Mouse (Mus musculus): ENCODE results near the gene Axdnd1. TPM values are rescaled to one million over a fixed set of nuclear protein-coding genes. Genes with fewer than 3 reads are reported as not detected.

Axdnd1 gene
- polyA plus RNA-seq, 1 experiment from 2014 or later = 0.18 TPM

DNA sequence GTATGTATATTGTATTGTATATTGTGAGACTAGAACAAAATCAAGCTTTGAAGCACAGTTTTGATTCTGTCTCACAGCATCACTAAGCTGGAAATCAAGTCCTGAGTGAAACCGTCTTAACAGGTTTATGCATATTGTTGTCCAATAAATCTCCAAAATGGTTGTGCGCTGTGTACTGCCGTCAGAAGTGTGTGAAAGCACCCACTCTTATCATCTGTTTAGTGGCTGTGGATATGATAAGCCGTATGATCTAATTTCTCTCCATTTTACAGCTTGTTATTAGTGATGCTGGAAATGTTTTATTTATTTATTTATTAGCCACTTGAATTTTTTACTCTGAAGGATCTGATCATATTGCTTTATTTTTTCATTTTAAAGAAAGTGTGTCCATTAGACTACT, 34.7 kb downstream of the Axdnd1 start:
- 94% methylated on average over 4 of the region's 4 CpGs for WGBS
- no peak overlapping the region for H3K9ac ChIP-seq
- H3K4me3 ChIP-seq = no peak overlapping the region
- no peak overlapping the region for H3K27ac ChIP-seq
- no peak overlapping the region for H3K4me2 ChIP-seq
- no peak for ATAC-seq (ENCODE audit: low FRiP score)
- H3K4me1 ChIP-seq (replicated peaks) = no peaks in the 10 kb centered on the region
- H3K36me3 ChIP-seq = no peaks in the 10 kb centered on the region
- no peaks in the 10 kb centered on the region for H3K27me3 ChIP-seq
- H3K9me3 ChIP-seq = no peaks in the 10 kb centered on the region

DNA sequence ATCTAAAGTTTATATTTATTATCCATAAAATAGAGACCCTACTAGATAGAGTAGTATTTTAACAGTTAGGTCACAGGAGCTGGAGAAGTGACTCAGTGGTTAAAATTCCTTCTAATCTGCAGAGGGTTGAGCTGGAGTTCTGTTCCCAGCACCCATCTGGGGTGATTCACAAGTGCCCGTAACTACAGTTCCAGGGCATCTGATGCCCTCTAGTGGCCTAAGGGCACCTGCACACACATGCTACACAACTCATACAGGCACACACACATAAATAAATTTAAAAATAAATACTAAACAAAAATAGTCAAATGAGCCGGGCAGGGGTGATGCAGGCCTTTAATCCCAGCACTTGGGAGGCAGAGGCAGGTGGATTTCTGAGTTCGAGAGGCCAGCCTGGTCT, 39.7 kb downstream of the Axdnd1 start:
- Histone ChIP-seq H3K36me3 (no peaks in the 10 kb centered on the region), H3K4me3 (no peak overlapping the region), H3K27ac (no peak overlapping the region), H3K9ac (no peak overlapping the region), H3K27me3 (no peaks in the 10 kb centered on the region), H3K9me3 (no peaks in the 10 kb centered on the region), H3K4me1 (replicated peaks) (no peaks in the 10 kb centered on the region), H3K4me2 (no peak overlapping the region)
- WGBS = 94% methylated on average over 3 of the region's 3 CpGs
- ATAC-seq (ENCODE audit: low FRiP score) = no peak

GRCm38 (mm10) chr1:156365740-156366139, 55.2 kb downstream of the Axdnd1 start, which contains the start of gene Gm2000:
Gene Gm2000 (plus strand): TSS chr1:156366040.
- H3K9ac ChIP-seq = no peak within 1 kb of the TSS
- H3K27me3 ChIP-seq = no peaks in the 10 kb centered on the region
- no peak within 1 kb of the TSS for H3K27ac ChIP-seq
- no peak within 1 kb of the TSS for H3K4me3 ChIP-seq
- no peaks in the 10 kb centered on the region for H3K36me3 ChIP-seq
- WGBS = 89% methylated on average over 8 of the region's 8 CpGs
- no peaks in the 10 kb centered on the region for H3K4me1 ChIP-seq (replicated peaks)
- no peaks in the 10 kb centered on the region for H3K9me3 ChIP-seq
- H3K4me2 ChIP-seq = no peak within 1 kb of the TSS
- ATAC-seq (ENCODE audit: low FRiP score) = no peak

DNA sequence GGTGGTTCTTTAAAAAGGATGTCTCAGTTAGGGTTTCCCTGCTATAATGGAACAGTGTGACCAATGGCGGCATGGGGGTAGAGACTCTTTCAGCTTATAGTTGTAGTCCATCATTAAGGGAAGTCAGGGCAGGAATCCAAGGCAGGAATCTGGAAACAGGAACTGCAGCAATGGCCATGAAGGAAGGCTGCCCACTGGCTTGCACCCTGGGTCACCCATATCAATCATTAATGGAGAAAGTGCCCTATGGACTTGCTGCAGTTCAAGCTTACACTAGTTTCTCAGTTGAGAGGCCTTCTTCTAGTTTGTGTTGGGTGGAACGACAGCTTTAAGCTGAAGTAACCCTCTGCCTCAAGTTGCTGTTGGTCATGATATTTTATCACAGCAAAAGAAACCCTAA, 68.5 kb downstream of the Axdnd1 start:
- H3K4me2 ChIP-seq = no peak overlapping the region
- no peak overlapping the region for H3K27ac ChIP-seq
- H3K9ac ChIP-seq = no peak overlapping the region
- no peaks in the 10 kb centered on the region for H3K9me3 ChIP-seq
- no peaks in the 10 kb centered on the region for H3K27me3 ChIP-seq
- no peak for ATAC-seq (ENCODE audit: low FRiP score)
- no peaks in the 10 kb centered on the region for H3K4me1 ChIP-seq (replicated peaks)
- H3K4me3 ChIP-seq = no peak overlapping the region
- WGBS = 94% methylated on average over 2 of the region's 2 CpGs
- H3K36me3 ChIP-seq = no peaks in the 10 kb centered on the region

- Histone ChIP-seq H3K4me1 (replicated peaks) (no peaks in the 10 kb centered on the region), H3K9me3 (no peaks in the 10 kb centered on the region), H3K27me3 (no peaks in the 10 kb centered on the region), H3K4me2 (no peak overlapping the region), H3K36me3 (no peaks in the 10 kb centered on the region), H3K9ac (no peak overlapping the region), H3K4me3 (no peak overlapping the region), H3K27ac (no peak overlapping the region)
- 89% methylated on average over 4 of the region's 4 CpGs for WGBS
- no peak for ATAC-seq (ENCODE audit: low FRiP score)
Observed at GRCm38 (mm10) chr1:156350441-156350840, 70.5 kb downstream of the Axdnd1 start.

DNA sequence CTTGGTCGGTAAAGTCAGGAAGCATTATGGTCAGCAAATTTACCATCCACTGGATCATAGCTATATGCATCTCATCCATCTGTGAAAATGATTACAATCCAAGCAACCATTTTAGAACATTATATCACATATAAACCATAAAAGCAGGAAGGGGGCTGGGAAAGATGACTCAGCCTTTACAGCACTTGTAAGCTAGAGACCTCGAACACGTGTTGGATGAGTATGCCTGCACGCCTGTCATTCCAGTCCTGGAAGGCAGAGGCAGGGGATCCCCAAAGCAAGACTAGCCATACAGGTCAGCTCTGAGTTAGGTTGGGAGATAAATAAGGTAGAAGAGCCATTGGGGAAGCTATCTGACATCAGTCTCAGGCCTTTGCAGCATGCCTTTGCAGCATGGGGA, 71.9 kb downstream of the Axdnd1 start:
- H3K4me3 ChIP-seq = no peak overlapping the region
- no peak overlapping the region for H3K9ac ChIP-seq
- H3K27me3 ChIP-seq = no peaks in the 10 kb centered on the region
- WGBS = 87% methylated on average over 4 of the region's 4 CpGs
- no peak overlapping the region for H3K27ac ChIP-seq
- H3K4me2 ChIP-seq = no peak overlapping the region
- ATAC-seq (ENCODE audit: low FRiP score) = no peak
- H3K4me1 ChIP-seq (replicated peaks) = no peaks in the 10 kb centered on the region
- H3K9me3 ChIP-seq = no peaks in the 10 kb centered on the region
- H3K36me3 ChIP-seq = no peaks in the 10 kb centered on the region

DNA sequence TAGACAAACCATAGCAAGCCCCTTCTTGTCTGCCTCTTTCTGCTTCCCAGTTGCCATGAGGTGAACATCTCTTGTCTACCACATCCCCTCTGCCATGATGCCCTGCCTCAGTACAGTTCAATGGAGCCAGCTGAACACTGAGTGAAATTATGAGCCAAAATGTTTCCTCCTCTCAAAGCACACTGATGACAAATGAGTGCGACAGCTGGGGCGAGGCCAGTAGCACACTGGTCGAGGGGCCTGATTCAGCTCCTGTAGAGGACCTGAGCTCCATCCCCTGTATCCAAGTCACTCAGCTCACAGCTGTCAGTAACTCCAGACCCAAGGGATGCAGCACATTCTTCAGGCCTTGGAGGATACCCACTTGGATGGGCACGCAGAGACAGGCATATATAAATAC, 75.3 kb downstream of the Axdnd1 start:
- no peak for ATAC-seq (ENCODE audit: low FRiP score)
- 90% methylated on average over 4 of the region's 4 CpGs for WGBS
- Histone ChIP-seq H3K27me3 (no peaks in the 10 kb centered on the region), H3K4me2 (no peak overlapping the region), H3K9me3 (no peaks in the 10 kb centered on the region), H3K9ac (no peak overlapping the region), H3K36me3 (no peaks in the 10 kb centered on the region), H3K27ac (no peak overlapping the region), H3K4me1 (replicated peaks) (no peaks in the 10 kb centered on the region), H3K4me3 (no peak overlapping the region)

- WGBS = 71% methylated on average over 4 of the region's 4 CpGs
- ATAC-seq (ENCODE audit: low FRiP score) = no peak
- no peak overlapping the region for H3K4me3 ChIP-seq
Observed at GRCm38 (mm10) chr1:156344433-156344832, 76.5 kb downstream of the Axdnd1 start.

DNA sequence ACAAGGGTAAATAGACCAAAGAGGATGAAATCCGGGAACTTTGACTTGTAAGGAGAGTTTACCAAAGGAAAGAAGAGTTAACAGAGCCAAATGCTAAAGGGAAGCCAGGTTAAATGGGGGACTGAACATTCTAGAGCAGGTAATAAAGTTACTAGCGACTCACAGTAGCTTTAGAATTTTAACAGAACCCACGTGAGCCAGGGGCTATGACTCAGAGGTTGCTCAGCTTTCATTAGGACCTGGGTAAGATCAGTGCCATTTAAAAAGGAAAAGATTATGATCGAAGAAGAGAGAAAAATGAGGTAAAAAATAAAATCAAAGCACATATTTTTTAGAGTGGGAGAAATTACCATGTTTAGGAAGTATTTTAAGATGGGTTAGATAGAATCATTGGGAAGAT, 80.1 kb downstream of the Axdnd1 start:
- no peak overlapping the region for H3K9ac ChIP-seq
- H3K4me1 ChIP-seq (replicated peaks) = no peaks in the 10 kb centered on the region
- no peak overlapping the region for H3K4me2 ChIP-seq
- no peaks in the 10 kb centered on the region for H3K27me3 ChIP-seq
- ATAC-seq (ENCODE audit: low FRiP score) = no peak
- H3K9me3 ChIP-seq = no peaks in the 10 kb centered on the region
- H3K36me3 ChIP-seq = no peaks in the 10 kb centered on the region
- H3K4me3 ChIP-seq = no peak overlapping the region
- 76% methylated on average over 4 of the region's 4 CpGs for WGBS
- H3K27ac ChIP-seq = no peak overlapping the region

More at GRCm38 (mm10) chr1:156344433-156344832, 76.5 kb downstream of the Axdnd1 start:
- no peak overlapping the region for H3K4me2 ChIP-seq
- H3K27ac ChIP-seq = no peak overlapping the region
- no peaks in the 10 kb centered on the region for H3K9me3 ChIP-seq
- no peaks in the 10 kb centered on the region for H3K36me3 ChIP-seq
- H3K27me3 ChIP-seq = no peaks in the 10 kb centered on the region
- no peaks in the 10 kb centered on the region for H3K4me1 ChIP-seq (replicated peaks)
- H3K9ac ChIP-seq = no peak overlapping the region

DNA sequence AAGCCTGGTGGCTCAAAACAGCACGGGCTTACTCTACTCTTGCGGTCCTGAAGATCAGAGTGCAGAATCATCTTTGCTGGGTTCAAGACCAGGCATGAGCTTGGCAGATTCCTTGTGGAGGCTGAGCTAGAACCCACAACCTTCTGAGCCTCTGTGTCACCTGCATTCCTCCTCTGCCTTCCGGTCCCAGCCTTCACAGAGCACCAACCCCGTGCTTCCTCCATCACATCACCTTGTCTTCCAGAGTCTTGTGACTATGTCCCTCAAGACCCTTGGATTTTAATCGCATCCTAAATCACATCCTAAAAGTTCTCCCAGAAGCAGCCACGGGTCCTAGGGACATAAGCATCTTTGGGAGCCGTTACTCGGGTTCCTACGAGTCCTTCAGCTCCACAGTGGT, 97.8 kb downstream of the Axdnd1 start:
- no peaks in the 10 kb centered on the region for H3K27me3 ChIP-seq
- H3K4me2 ChIP-seq = no peak overlapping the region
- H3K27ac ChIP-seq = no peak overlapping the region
- no peaks in the 10 kb centered on the region for H3K9me3 ChIP-seq
- H3K4me3 ChIP-seq = no peak overlapping the region
- no peak for ATAC-seq (ENCODE audit: low FRiP score)
- no peaks in the 10 kb centered on the region for H3K4me1 ChIP-seq (replicated peaks)
- WGBS = 92% methylated on average over 9 of the region's 9 CpGs
- no peaks in the 10 kb centered on the region for H3K36me3 ChIP-seq
- no peak overlapping the region for H3K9ac ChIP-seq

- Histone ChIP-seq H3K9ac (no peak within 1 kb of the TSS; the same call in 1 of the 2 replicates), H3K27ac (no peak within 1 kb of the TSS), H3K4me3 (peak within 1 kb of the TSS; percentile 30), H3K9me3 (no peaks in the 10 kb centered on the region), H3K4me2 (peak within 1 kb of the TSS; percentile 51), H3K27me3 (peaks cover 52% of the 10 kb centered on the region), H3K4me1 (replicated peaks) (peaks cover 5% of the 10 kb centered on the region), H3K36me3 (no peaks in the 10 kb centered on the region)
- ATAC-seq (ENCODE audit: low FRiP score) = no peak
- WGBS = 3% methylated on average over 29 of the region's 29 CpGs
Observed at GRCm38 (mm10) chr1:156310630-156311029, 110.3 kb downstream of the Axdnd1 start, which contains the start of gene Nphs2. Gene Nphs2 (plus strand): TSS chr1:156310727.

DNA sequence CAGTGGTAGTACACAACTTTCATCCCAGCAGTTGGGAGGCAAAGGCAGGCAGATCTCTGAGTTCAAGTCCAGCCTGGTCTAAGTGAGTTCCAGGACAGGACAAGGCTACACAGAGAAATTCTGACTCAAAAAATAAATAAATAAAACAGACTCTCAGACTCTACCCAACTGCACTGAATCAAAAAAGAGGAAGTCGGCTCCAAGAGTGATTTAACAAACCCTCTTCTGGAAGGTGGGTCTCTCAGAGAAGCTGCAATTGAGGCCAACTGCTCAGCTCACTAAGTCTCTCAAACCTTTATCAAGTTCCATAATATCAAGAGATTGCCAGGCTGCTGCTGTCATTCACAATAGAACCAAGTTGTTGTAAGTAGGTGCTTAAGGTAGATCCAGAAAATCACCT, 112.4 kb downstream of the Axdnd1 start:
- peaks cover 73% of the 10 kb centered on the region for H3K27me3 ChIP-seq
- WGBS = 72% methylated on average over 1 of the region's 1 CpGs
- H3K9me3 ChIP-seq = no peaks in the 10 kb centered on the region
- H3K4me2 ChIP-seq = no peak overlapping the region
- no peak overlapping the region for H3K9ac ChIP-seq
- H3K36me3 ChIP-seq = no peaks in the 10 kb centered on the region
- H3K4me1 ChIP-seq (replicated peaks) = peaks cover 9% of the 10 kb centered on the region
- no peak overlapping the region for H3K27ac ChIP-seq
- H3K4me3 ChIP-seq = no peak overlapping the region
- ATAC-seq (ENCODE audit: low FRiP score) = no peak

- peak within 1 kb of the TSS; percentile 79 for H3K9ac ChIP-seq
- H3K27ac ChIP-seq = no peak within 1 kb of the TSS
- peak within 1 kb of the TSS; percentile 96 for H3K4me2 ChIP-seq
- H3K27me3 ChIP-seq = peaks cover 58% of the 10 kb centered on the region
- peaks cover 6% of the 10 kb centered on the region for H3K4me1 ChIP-seq (replicated peaks)
- no peaks in the 10 kb centered on the region for H3K9me3 ChIP-seq
- no peaks in the 10 kb centered on the region for H3K36me3 ChIP-seq
- H3K4me3 ChIP-seq = peak within 1 kb of the TSS; percentile 67
- WGBS = under 1% methylated on average over 68 of the region's 85 CpGs
- peak; percentile 91 for ATAC-seq (ENCODE audit: low FRiP score)
Observed at GRCm38 (mm10) chr1:156302911-156303749, 117.8 kb downstream of the Axdnd1 start, which contains the start of gene Tdrd5. Gene Tdrd5 (minus strand): TSS chr1:156303664.
